Mouse (Mus musculus) Patski (cell line): ENCODE measurements at regions not wholly inside any gene's neighbourhood (a gene's known extent, or its start where the extent isn't known, plus 50 kb on each side); places are given as distances from the start of the nearest gene placed in this dataset.

ENCODE experiments used
- ATAC-seq: fragments of 100-300 bp; one replicate; pipeline ENCODE4 v1.8.0; 2021
- CTCF ChIA-PET: fragments of 350-600 bp; sonication (Branson Sonifier 250); formaldehyde crosslinking; loops from one replicate; lab custom pipeline; 2022; ENCODE audit warnings: inconsistent platforms; lab: Charles Lee
- POLR2A ChIA-PET: fragments of 350-600 bp; sonication (Branson Sonifier 250); formaldehyde crosslinking; loops from one replicate; lab custom pipeline; 2022; ENCODE audit warnings: antibody characterized with exemption, inconsistent platforms; lab: Charles Lee
- DNase-seq: peaks from one replicate; pipeline ENCODE4 v3.0.0-alpha.2; 2011; ENCODE audit warnings: low read depth, low spot score
- H3K27me3 ChIP-seq: fragments of 371-371 bp; one replicate; pipeline ENCODE4 v1.5.1; 2021
- CTCF ChIP-seq: fragments of 100-300 bp; IDR thresholded peaks from one replicate; pipeline ENCODE4 v1.5.1; 2021
- in situ Hi-C: fragments of 300-500 bp; cut with MboI; formaldehyde crosslinking; loops from 3 replicates; pipeline ENCODE4 v1.11.1; 2018; ENCODE audit warnings: low pct_unique_long_range_greater_than_20kb, mixed read lengths

- no peak for TF ChIP-seq CTCF
- DNase-seq (no peak), ATAC-seq (no peak)
- no peaks in the 10 kb centered on the region for H3K27me3 ChIP-seq
- CTCF ChIA-PET = no interaction called here
- POLR2A ChIA-PET = no interaction called here
- in situ Hi-C loops = no loop called here
These were observed 534.3 kb upstream of the Gm21961 start for GRCm38 (mm10) chr15:65549046-65549445.

- ChIA-PET CTCF (interaction anchor here (1.3 kb wide), 1 partner anchor 10 kb away, joined by 3 read pairs; no protein-coding TSS in a partner anchor), POLR2A (no interaction called here)
- no peak for DNase-seq
- in situ Hi-C loops = no loop called here
- ATAC-seq = no peak
- H3K27me3 ChIP-seq = peaks cover 11% of the 10 kb centered on the region
- no peak for TF ChIP-seq CTCF
These were observed 520.9 kb upstream of the Gm21961 start for GRCm38 (mm10) chr15:65535606-65536005.

- DNase-seq (no peak), ATAC-seq (no peak)
- ChIA-PET CTCF (no interaction called here), POLR2A (no interaction called here)
- in situ Hi-C loops = no loop called here
- TF ChIP-seq CTCF = no peak
- peaks cover 11% of the 10 kb centered on the region for H3K27me3 ChIP-seq
These were observed 517.5 kb upstream of the Gm21961 start for GRCm38 (mm10) chr15:65532241-65532640.

- POLR2A ChIA-PET = no interaction called here
- no peak for TF ChIP-seq CTCF
These were observed 488.0 kb upstream of the Gm21961 start for GRCm38 (mm10) chr15:65502656-65503055.

GRCm38 (mm10) chr15:65478940-65479339, 464.2 kb upstream of the Gm21961 start:
- no peak for TF ChIP-seq CTCF
- ChIA-PET POLR2A (no interaction called here), CTCF (no interaction called here)
- ATAC-seq (no peak), DNase-seq (no peak)
- in situ Hi-C loops = no loop called here
- no peaks in the 10 kb centered on the region for H3K27me3 ChIP-seq

More at GRCm38 (mm10) chr15:65502656-65503055, 488.0 kb upstream of the Gm21961 start:
- CTCF ChIA-PET = no interaction called here
- in situ Hi-C loops = no loop called here
- H3K27me3 ChIP-seq = peaks cover 8% of the 10 kb centered on the region
- DNase-seq (no peak), ATAC-seq (no peak)

- CTCF ChIA-PET = interaction anchor here (0.6 kb wide), 1 partner anchor 471 kb away, joined by 3 read pairs; no protein-coding TSS in a partner anchor
- no peak for TF ChIP-seq CTCF
- POLR2A ChIA-PET = no interaction called here
- H3K27me3 ChIP-seq = no peaks in the 10 kb centered on the region
- in situ Hi-C loops = no loop called here
- DNase-seq (no peak), ATAC-seq (no peak)
These were observed 440.6 kb upstream of the Gm21961 start for GRCm38 (mm10) chr15:65455203-65455816.

GRCm38 (mm10) chr15:65452258-65453028, 437.7 kb upstream of the Gm21961 start:
- DNase-seq (no peak), ATAC-seq (no peak)
- CTCF ChIA-PET = no interaction called here
- no peaks in the 10 kb centered on the region for H3K27me3 ChIP-seq
- no peak for TF ChIP-seq CTCF
- POLR2A ChIA-PET = no interaction called here
- in situ Hi-C loops = no loop called here

- no peak for ATAC-seq
These were observed 405.0 kb upstream of the Gm21961 start for GRCm38 (mm10) chr15:65419736-65420135.

More at GRCm38 (mm10) chr15:65419736-65420135, 405.0 kb upstream of the Gm21961 start:
- no peak for DNase-seq
- ChIA-PET POLR2A (no interaction called here), CTCF (no interaction called here)
- H3K27me3 ChIP-seq = peaks cover under 1% of the 10 kb centered on the region
- in situ Hi-C loops = no loop called here
- no peak for TF ChIP-seq CTCF
